Mouse (Mus musculus): ENCODE data around the gene Pgm3.
"Not testable (repeated sequence)": the region's sequence is repeated elsewhere in the genome, so short reads cannot be mapped to it uniquely, and the experiment has no call there.

Pgm3 gene

DNA sequence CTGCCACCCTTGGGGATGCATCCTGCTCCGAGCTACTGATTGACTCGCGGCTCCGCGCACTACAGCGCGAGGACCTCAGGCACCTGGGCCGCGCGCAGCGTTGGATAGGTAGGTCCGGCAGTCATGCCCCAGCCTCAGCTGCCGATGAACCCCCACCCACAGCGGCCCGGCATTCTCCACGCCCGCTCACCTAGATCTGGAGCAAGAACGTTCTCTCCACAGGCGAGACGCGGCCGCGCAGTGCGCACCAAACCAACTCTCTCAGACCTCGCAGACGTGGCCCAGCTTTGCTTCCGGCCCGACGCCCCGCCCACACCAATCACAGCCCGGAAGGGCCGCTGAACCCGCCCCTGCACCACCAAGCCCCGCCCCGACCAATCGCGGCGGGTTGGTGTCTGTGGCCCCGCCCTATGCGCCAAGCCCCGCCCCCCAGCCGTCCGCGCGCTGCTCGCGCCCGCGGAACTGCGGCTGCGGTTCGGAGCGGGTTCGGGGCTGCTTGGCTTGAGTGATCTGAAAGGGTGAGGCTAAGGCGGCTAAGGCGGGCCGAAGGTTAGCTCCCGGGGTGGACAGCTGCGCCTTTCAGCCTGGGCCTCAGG lies at the start of gene Pgm3, which contains the start of gene Rwdd2a:
Gene Pgm3, minus strand, starts transcription at position 303 of the 596 bp plus-strand sequence.
Gene Rwdd2a, plus strand, starts transcription at position 452 of the 596 bp plus-strand sequence.
- peak; percentile 85 to 89 for DNase-seq (ENCODE audit: low spot score in 2 of 2)

DNA sequence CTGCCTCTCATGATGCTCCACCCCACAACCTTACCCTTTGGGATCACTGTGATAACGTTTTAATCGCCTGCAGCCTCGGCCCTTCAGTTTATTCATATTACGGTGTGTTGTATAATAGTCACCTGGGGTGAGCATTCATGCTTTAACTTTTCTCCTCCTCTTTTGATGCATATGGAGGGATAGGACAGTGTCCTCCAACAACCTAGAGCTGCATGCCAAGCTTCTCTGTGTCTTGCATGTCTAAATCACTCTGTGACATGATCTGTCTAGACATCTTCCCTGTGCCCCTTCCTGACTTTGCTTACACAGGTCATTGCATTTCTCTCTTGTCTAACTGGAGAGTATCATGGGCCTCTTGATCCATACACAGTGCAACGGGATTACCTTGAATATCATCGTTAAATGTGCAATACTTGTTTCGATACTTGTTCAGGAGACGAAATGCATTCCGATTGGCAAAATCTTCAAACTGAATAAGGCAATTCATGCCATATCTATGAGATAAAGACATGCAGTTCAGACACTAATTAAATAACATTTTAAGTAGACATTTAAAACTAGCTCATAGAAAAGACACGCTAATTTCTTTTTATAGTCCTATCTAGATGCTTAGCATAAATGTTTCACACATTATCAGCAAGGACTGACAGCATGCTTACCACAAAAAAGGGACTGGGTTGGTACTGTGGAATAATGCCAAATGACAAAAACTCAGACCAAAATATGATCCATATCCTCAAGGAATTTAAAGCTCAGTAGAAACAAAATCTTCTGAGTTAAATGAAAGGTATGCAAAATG lies 47.9 kb upstream of the Pgm3 start:
- DNase-seq (ENCODE audit: low spot score in 2 of 2), result no peak

- DNase-seq (ENCODE audit: low spot score in 2 of 2), result no peak
These were observed 46.3 kb upstream of the Pgm3 start for GRCm38 (mm10) chr9:86617837-86618492.

- no peak for DNase-seq (ENCODE audit: low spot score in 2 of 2)
These were observed 44.1 kb upstream of the Pgm3 start for GRCm38 (mm10) chr9:86615765-86616164.

GRCm38 (mm10) chr9:86612091-86612490 lies 40.4 kb upstream of the Pgm3 start:
- no peak for DNase-seq (ENCODE audit: low spot score in 2 of 2)

DNA sequence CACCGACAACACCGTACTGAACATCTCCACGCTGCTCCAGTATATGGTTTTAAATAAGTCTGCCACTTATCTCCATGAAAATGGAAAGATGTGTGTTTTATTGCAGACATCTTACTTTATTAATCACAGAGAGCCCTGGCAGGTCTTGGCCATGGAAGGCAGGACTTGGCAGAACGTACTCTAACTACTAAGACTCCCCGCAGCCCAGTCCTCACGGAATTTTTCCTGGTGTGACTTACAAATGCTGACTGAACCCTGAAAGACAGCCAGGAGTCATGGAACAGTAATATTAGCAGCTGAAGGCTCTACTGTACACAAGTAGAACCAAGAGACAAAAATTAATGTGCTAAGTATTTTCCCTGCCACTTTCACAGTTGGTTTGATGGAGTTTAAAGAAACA lies 34.1 kb upstream of the Pgm3 start:
- DNase-seq (ENCODE audit: low spot score in 2 of 2), result no peak

DNA sequence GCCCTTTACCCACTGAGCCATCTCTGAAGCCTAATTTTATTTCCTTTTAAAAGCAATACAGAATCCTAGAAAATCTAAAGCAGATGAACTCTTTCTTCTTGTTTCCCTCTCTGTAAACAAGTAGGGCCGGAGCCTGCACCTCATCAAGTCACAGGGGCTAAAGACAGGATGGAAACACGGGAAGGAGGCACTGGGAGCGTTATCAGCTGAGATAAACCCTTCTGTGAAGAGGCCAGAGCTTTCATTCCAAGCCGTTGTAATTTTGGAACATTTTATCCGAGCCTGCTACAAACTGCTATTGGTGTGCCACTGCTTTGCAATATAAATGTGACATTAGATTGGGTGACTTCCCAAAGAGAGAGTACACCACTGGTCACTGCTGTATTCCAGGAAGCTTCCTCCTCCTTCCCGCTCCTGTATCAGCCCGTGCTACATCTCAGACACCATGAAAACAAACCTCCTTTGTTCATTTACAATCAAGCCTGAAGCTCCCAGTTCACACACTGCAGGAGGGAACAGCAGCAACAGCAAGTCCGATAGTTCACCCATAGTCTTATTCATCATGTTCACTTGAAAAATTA lies 28.2 kb upstream of the Pgm3 start:
- no peak for DNase-seq (ENCODE audit: low spot score in 2 of 2)

DNA sequence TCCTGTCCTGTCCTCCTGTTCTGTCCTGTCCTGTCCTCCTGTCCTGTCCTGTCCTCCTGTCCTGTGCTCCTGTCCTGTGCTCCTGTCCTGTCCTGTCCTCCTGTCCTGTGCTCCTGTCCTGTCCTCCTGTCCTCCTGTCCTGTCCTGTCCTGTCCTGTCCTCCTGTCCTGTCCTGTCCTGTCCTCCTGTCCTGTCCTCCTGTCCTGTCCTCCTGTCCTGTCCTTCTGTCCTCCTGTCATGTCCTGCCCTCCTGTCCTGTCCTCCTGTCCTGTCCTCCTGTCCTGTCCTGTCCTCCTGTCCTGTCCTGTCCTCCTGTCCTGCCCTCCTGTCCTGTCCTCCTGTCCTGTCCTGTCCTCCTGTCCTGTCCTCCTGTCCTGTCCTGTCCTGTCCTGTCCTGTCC lies 25.3 kb upstream of the Pgm3 start:
- not testable (repeated sequence) for DNase-seq (ENCODE audit: low spot score in 2 of 2)

DNA sequence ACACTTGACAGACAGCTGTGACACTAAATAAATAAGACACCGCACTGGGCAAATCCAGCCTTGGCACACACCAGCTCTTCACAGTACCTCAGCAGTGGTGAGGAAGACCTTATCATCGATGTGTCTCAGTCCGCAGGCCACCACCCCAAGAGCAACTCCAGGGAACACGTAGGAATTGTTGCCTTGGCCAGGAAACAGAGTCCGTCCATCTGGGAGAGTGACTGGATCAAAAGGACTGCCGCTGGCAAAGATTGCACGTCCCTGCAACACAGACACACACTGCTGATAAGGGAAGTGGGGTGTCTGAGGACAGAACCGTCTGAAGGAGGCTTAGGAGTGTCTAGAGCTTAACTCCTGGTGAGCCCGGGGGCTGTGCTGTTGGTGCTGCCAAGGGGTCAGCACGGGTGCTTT lies 22.7 kb upstream of the Pgm3 start:
- DNase-seq (ENCODE audit: low spot score in 2 of 2), result not testable (repeated sequence)

DNA sequence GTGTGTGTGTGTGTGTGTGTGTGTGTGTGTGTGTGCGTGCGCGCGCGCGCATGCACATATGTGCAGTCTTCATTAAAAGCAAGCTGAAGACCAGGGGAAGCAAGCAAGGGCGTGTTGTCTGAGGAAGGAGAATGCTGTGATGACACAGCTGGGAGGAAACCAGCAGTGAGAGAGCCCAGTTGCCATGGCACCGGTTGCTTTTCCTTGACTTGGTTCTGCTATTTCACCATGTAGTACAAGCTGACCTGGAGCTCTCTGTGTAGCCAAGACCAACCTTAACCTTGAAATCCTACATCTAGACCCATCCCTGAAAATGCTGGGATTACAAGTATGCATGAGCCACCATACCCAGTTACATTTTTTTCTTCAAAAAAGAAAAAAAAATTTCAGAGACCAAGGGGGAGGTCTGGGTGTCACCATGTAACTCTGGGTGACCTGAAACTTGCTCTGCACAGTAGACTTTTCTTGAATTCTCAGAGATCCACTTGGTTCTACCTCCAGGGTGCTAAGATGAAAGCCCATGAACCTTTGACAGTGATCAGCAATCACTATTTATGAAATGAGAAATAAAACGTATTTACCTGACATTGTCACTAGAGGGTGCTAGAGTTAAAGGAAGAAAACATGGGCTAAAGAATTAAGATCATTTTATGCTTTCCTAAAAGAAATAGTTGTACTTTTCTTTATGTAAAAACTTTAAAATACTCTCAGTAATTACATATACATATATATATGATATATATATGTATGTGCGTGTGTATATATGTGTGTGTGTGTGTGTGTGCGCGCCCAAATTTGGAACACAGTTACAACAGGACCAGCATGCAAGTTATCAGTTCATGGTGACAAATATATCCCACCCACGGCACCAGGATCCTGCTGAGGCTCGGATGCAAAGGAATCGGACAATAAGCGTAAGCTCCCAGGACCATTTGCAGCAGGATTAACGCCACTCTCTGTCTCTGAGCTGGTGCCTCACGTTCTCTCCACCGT lies 21.3 kb upstream of the Pgm3 start:
- DNase-seq (ENCODE audit: low spot score in 2 of 2), result no peak

DNA sequence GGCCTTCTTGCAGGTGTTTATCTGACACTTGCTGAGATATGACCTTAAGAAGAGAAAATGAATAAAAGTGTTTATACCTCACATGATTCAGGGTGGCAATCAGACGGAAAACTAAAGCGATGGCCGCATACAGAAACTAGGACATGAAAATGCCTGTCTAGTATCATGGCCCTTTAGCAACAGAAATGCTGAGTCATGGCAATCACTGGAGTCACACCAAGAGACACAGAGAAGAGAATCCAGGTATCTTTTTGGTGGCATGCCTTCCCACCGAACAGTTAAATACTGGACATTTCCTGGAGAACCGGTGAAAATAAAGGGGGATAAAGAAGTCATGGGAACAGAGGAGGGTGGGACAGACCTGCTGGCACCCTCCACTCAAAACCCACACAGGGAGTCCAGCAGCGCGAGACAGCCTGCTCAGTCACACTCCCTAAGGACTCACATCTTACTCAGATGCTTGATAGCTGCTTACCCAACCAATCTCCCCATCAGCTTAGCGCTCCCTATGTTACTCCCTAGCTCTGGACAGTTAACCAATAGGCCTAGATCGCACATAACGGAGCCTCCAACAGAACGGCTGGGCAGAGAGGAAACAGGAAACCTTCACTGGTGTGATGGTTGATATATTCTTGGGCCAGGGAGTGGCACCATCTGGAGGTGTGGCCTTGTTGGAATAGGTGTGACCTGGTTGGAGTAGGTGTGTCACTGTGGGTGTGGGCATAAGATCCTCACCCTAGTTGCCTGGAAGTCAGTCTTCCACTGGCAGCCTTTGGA lies 15.6 kb upstream of the Pgm3 start:
- no peak for DNase-seq (ENCODE audit: low spot score in 2 of 2)

GRCm38 (mm10) chr9:86583740-86584139 lies 12.1 kb upstream of the Pgm3 start:
- peak; percentile 43 to 61 for DNase-seq (ENCODE audit: low spot score in 2 of 2)

DNA sequence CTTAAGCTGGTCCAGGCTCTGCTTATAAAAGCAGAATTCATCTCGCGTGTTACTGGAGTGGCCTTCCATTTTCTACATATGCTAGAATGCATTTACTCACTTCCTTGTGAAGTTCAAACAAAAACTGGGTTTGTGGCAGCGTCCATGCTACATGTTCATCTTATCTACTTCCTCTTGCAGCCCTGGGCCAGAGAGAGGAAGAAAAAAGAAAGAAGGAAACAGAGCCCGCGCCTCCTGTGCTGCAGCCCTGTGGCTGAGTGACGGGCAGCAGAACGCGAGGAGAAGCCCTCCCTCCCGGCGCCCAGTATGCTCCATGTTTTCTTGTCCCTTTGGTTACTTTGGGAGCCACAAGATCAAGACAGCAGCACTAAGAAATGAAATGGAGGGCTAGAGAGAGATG lies 8.0 kb upstream of the Pgm3 start:
- DNase-seq (ENCODE audit: low spot score in 2 of 2), result no peak

DNA sequence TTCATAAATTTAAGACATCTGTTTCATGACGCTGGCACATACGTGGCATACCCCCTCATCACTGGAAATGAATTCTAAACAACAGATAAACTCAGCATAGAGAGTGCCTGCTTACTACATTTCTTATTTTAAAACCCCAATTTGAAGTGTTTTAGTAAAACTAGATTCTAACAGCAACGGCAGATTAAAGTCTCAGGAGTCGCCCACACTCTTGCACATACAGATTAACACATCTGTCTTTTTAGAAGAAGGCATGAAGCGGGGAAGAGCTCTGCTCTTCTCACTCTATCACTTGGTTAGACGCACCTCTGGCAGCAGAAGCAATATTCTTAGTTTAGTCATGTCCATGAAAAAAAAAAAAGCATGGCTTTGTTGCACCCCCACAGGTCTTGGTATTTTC lies 3.5 kb upstream of the Pgm3 start:
- no peak for DNase-seq (ENCODE audit: low spot score in 2 of 2)

GRCm38 (mm10) chr9:86573616-86574303 lies 2.1 kb upstream of the Pgm3 start:
- no peak for DNase-seq (ENCODE audit: low spot score in 2 of 2)

DNA sequence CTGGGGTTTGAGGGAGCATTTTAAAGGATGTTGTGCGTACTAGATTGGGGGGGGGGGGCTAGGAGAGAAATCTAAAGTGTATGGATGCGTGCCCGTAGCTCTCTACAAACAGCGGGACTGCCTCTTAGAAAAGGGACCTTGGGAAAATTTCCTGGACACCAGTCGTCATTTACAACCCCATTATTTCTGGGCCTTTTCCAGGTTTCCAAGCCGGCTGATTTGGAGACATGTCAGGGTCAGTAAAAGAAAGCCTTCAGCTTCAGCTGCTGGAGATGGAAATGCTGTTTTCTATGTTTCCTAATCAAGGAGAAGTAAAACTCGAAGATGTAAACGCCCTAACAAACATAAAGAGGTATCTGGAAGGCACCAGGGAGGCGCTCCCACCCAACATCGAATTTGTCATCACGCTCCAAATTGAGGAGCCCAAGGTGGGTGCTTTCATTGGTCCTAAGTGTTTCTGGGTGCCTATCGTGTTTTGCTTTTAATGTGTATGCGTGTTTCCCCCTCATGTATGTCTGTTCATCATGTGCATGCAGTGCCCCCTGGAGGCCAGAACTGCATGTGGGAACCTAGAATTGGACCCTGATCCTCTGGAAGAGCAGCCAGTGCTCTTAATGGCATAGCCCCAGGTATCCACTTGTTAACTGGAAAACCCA lies 1.1 kb upstream of the Pgm3 start:
- peak; percentile 74 for DNase-seq (ENCODE audit: low spot score in 2 of 2)

GRCm38 (mm10) chr9:86572196-86572595 lies 554 bp upstream of the Pgm3 start:
- DNase-seq (ENCODE audit: low spot score in 2 of 2), result peak in 1 of 2 experiments; percentile 32

DNA sequence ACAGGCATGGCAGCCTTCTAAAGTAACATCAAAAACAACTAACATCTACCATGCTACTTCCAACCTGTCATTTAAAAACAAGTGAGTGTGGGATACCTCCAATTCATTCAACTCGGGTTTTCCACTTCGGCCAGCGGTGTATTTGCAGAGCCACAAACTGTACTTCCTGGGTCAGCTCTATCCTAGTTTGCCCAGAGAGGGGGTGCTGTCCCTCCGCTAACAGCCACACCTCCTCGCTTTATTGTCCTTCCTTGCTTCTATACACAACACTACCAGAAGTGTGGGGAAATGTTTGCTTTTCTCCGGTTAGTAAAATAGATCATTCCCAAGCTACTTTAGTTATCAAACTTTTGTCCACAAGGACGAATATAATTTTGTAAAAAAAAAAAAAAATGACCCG lies 696 bp downstream of the Pgm3 start:
- DNase-seq (ENCODE audit: low spot score in 2 of 2), result no peak

DNA sequence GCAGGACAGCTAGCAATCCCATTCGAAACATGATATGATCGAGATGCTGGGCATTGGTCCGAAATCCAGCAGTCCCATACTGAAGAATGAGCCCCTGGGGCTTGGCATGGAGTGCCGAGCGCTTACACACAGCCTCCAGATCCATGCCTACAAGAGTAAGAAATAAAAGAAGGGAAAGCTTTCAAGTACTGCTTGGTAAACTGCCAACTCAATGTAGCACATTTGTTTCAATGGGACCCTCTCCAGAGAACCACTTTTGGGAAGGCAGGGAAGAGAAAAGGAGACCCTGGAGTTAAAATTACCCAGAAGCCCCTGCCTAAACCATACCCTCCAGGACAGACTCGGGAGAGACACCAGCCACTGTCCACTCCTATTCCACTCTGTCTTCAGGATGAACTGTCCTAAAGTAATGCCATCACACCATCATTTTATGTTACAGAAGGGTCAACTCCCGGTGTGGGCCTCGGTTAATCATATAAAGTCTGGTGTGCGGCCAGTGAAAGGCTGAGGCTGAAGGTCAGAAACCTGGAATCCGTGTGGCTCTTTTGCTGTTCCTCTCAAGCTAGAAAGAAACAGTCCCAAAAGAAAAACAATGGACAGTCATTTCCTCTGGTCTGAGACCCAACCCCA lies 1.3 kb downstream of the Pgm3 start:
- no peak for DNase-seq (ENCODE audit: low spot score in 2 of 2)
